Mouse (Mus musculus): ENCODE measurements around the gene Mrps14. TPM values are rescaled to one million over a fixed set of nuclear protein-coding genes. Genes with fewer than 3 reads are reported as not detected.

The Mrps14 gene
- polyA plus RNA-seq (2015; fragmentation: Nextera tagmentation; extraction: Ambion mirVana) = 256 and 261 TPM in 2 replicates

GRCm38 (mm10) chr1:160194529-160195336 lies at the start of gene Mrps14:
Gene Mrps14, plus strand, starts transcription at chr1:160195215.
- Histone ChIP-seq H3K27me3 (no peaks in the 10 kb centered on the region), H3K9ac (peak within 1 kb of the TSS; percentile 81), H3K4me1 (replicated peaks) (peaks cover 19% of the 10 kb centered on the region), H3K9me3 (replicated peaks) (no peaks in the 10 kb centered on the region), H3K27ac (peak within 1 kb of the TSS; percentile 72), H3K4me2 (peak within 1 kb of the TSS; percentile 72), H3K36me3 (peaks cover 20% of the 10 kb centered on the region), H3K4me3 (replicated peaks) (peak within 1 kb of the TSS; percentile 79)
- peak; percentile 99 for ATAC-seq (ENCODE audit: low read depth)
- 8% methylated on average over 31 of the region's 31 CpGs for WGBS (ENCODE audit: insufficient replicate concordance)
- peak; percentile 98 for DNase-seq

GRCm38 (mm10) chr1:160145606-160146005 lies 49.4 kb upstream of the Mrps14 start:
- no peak overlapping the region for H3K9ac ChIP-seq
- no peaks in the 10 kb centered on the region for H3K36me3 ChIP-seq
- H3K27ac ChIP-seq = no peak overlapping the region
- ATAC-seq (ENCODE audit: low read depth) (no peak), DNase-seq (no peak)
- H3K27me3 ChIP-seq = no peaks in the 10 kb centered on the region
- no peaks in the 10 kb centered on the region for H3K9me3 ChIP-seq (replicated peaks)
- H3K4me2 ChIP-seq = no peak overlapping the region
- WGBS (ENCODE audit: insufficient replicate concordance) = 60% methylated on average over 3 of the region's 3 CpGs
- no peak overlapping the region for H3K4me3 ChIP-seq (replicated peaks)
- H3K4me1 ChIP-seq (replicated peaks) = no peaks in the 10 kb centered on the region

GRCm38 (mm10) chr1:160147274-160147673 lies 47.7 kb upstream of the Mrps14 start:
- Histone ChIP-seq H3K4me1 (replicated peaks) (no peaks in the 10 kb centered on the region), H3K9ac (no peak overlapping the region), H3K4me3 (replicated peaks) (no peak overlapping the region), H3K27ac (no peak overlapping the region), H3K9me3 (replicated peaks) (no peaks in the 10 kb centered on the region), H3K36me3 (no peaks in the 10 kb centered on the region), H3K27me3 (no peaks in the 10 kb centered on the region), H3K4me2 (no peak overlapping the region)
- WGBS (ENCODE audit: insufficient replicate concordance) = 63% methylated on average over 7 of the region's 7 CpGs
- DNase-seq (no peak), ATAC-seq (ENCODE audit: low read depth) (no peak)

- WGBS (ENCODE audit: insufficient replicate concordance) = 56% methylated on average over 11 of the region's 11 CpGs
- Histone ChIP-seq H3K4me3 (replicated peaks) (no peak overlapping the region), H3K27me3 (no peaks in the 10 kb centered on the region), H3K36me3 (no peaks in the 10 kb centered on the region), H3K9me3 (replicated peaks) (no peaks in the 10 kb centered on the region), H3K4me2 (no peak overlapping the region), H3K4me1 (replicated peaks) (no peaks in the 10 kb centered on the region), H3K9ac (no peak overlapping the region), H3K27ac (no peak overlapping the region)
- DNase-seq (no peak), ATAC-seq (ENCODE audit: low read depth) (no peak)
Observed at GRCm38 (mm10) chr1:160149291-160149906, 45.6 kb upstream of the Mrps14 start.

- Histone ChIP-seq H3K4me1 (replicated peaks) (no peaks in the 10 kb centered on the region), H3K9me3 (replicated peaks) (no peaks in the 10 kb centered on the region), H3K36me3 (no peaks in the 10 kb centered on the region), H3K4me3 (replicated peaks) (no peak overlapping the region), H3K9ac (no peak overlapping the region), H3K27me3 (no peaks in the 10 kb centered on the region), H3K27ac (no peak overlapping the region), H3K4me2 (no peak overlapping the region)
- WGBS (ENCODE audit: insufficient replicate concordance) = 37% methylated on average over 3 of the region's 3 CpGs
- ATAC-seq (ENCODE audit: low read depth) = no peak
- DNase-seq = no peak
Observed at GRCm38 (mm10) chr1:160150726-160151125, 44.3 kb upstream of the Mrps14 start.

- Histone ChIP-seq H3K27me3 (no peaks in the 10 kb centered on the region), H3K4me2 (no peak within 1 kb of the TSS), H3K36me3 (no peaks in the 10 kb centered on the region), H3K4me3 (replicated peaks) (no peak within 1 kb of the TSS), H3K27ac (no peak within 1 kb of the TSS), H3K9me3 (replicated peaks) (no peaks in the 10 kb centered on the region), H3K9ac (no peak within 1 kb of the TSS), H3K4me1 (replicated peaks) (no peaks in the 10 kb centered on the region)
- ATAC-seq (ENCODE audit: low read depth) (no peak), DNase-seq (no peak)
- 48% methylated on average over 8 of the region's 8 CpGs for WGBS (ENCODE audit: insufficient replicate concordance)
Observed at GRCm38 (mm10) chr1:160153480-160153879, 41.5 kb upstream of the Mrps14 start, which contains the start of gene Tnn. Gene Tnn, minus strand, starts transcription at chr1:160153580.

GRCm38 (mm10) chr1:160158190-160158589 lies 36.8 kb upstream of the Mrps14 start:
- H3K9me3 ChIP-seq (replicated peaks) = no peaks in the 10 kb centered on the region
- no peaks in the 10 kb centered on the region for H3K36me3 ChIP-seq
- no peaks in the 10 kb centered on the region for H3K27me3 ChIP-seq
- H3K27ac ChIP-seq = no peak overlapping the region
- H3K4me2 ChIP-seq = no peak overlapping the region
- no peaks in the 10 kb centered on the region for H3K4me1 ChIP-seq (replicated peaks)
- ATAC-seq (ENCODE audit: low read depth) (no peak), DNase-seq (no peak)
- H3K9ac ChIP-seq = no peak overlapping the region
- 66% methylated on average over 2 of the region's 2 CpGs for WGBS (ENCODE audit: insufficient replicate concordance)
- no peak overlapping the region for H3K4me3 ChIP-seq (replicated peaks)

GRCm38 (mm10) chr1:160166600-160166999 lies 28.4 kb upstream of the Mrps14 start:
- H3K4me3 ChIP-seq (replicated peaks) = no peak overlapping the region
- ATAC-seq (ENCODE audit: low read depth) = no peak
- no peak overlapping the region for H3K27ac ChIP-seq
- H3K4me2 ChIP-seq = no peak overlapping the region
- H3K36me3 ChIP-seq = no peaks in the 10 kb centered on the region
- DNase-seq = no peak
- 59% methylated on average over 3 of the region's 5 CpGs for WGBS (ENCODE audit: insufficient replicate concordance)
- no peaks in the 10 kb centered on the region for H3K4me1 ChIP-seq (replicated peaks)
- H3K9me3 ChIP-seq (replicated peaks) = no peaks in the 10 kb centered on the region
- H3K9ac ChIP-seq = no peak overlapping the region
- no peaks in the 10 kb centered on the region for H3K27me3 ChIP-seq

GRCm38 (mm10) chr1:160176903-160177302 lies 18.1 kb upstream of the Mrps14 start:
- no peaks in the 10 kb centered on the region for H3K9me3 ChIP-seq (replicated peaks)
- DNase-seq (no peak), ATAC-seq (ENCODE audit: low read depth) (no peak)
- H3K36me3 ChIP-seq = no peaks in the 10 kb centered on the region
- no peaks in the 10 kb centered on the region for H3K27me3 ChIP-seq
- no peak overlapping the region for H3K27ac ChIP-seq
- H3K4me2 ChIP-seq = no peak overlapping the region
- no peak overlapping the region for H3K4me3 ChIP-seq (replicated peaks)
- H3K4me1 ChIP-seq (replicated peaks) = no peaks in the 10 kb centered on the region
- 72% methylated on average over 8 of the region's 8 CpGs for WGBS (ENCODE audit: insufficient replicate concordance)
- H3K9ac ChIP-seq = no peak overlapping the region

GRCm38 (mm10) chr1:160181216-160181615 lies 13.8 kb upstream of the Mrps14 start:
- H3K4me1 ChIP-seq (replicated peaks) = no peaks in the 10 kb centered on the region
- ATAC-seq (ENCODE audit: low read depth) (no peak), DNase-seq (no peak)
- no peaks in the 10 kb centered on the region for H3K36me3 ChIP-seq
- no peak overlapping the region for H3K4me3 ChIP-seq (replicated peaks)
- 35% methylated on average over 4 of the region's 4 CpGs for WGBS (ENCODE audit: insufficient replicate concordance)
- H3K27me3 ChIP-seq = no peaks in the 10 kb centered on the region
- H3K27ac ChIP-seq = no peak overlapping the region
- H3K9me3 ChIP-seq (replicated peaks) = no peaks in the 10 kb centered on the region
- H3K4me2 ChIP-seq = no peak overlapping the region
- no peak overlapping the region for H3K9ac ChIP-seq

- no peak for ATAC-seq (ENCODE audit: low read depth)
- no peaks in the 10 kb centered on the region for H3K36me3 ChIP-seq
- H3K4me2 ChIP-seq = no peak overlapping the region
- no peak overlapping the region for H3K4me3 ChIP-seq (replicated peaks)
- H3K27ac ChIP-seq = no peak overlapping the region
- H3K9ac ChIP-seq = no peak overlapping the region
- 27% methylated on average over 5 of the region's 5 CpGs for WGBS (ENCODE audit: insufficient replicate concordance)
- H3K4me1 ChIP-seq (replicated peaks) = no peaks in the 10 kb centered on the region
- no peaks in the 10 kb centered on the region for H3K9me3 ChIP-seq (replicated peaks)
- H3K27me3 ChIP-seq = no peaks in the 10 kb centered on the region
- no peak for DNase-seq
Observed at GRCm38 (mm10) chr1:160184506-160184905, 10.5 kb upstream of the Mrps14 start.

GRCm38 (mm10) chr1:160195337-160195663 lies 285 bp downstream of the Mrps14 start:
- 0% methylated on average over 13 of the region's 13 CpGs for WGBS (ENCODE audit: insufficient replicate concordance)
- Histone ChIP-seq H3K4me1 (replicated peaks) (peaks cover 19% of the 10 kb centered on the region), H3K27me3 (no peaks in the 10 kb centered on the region), H3K27ac (peak overlapping the region; percentile 72), H3K9ac (peak overlapping the region; percentile 81), H3K9me3 (replicated peaks) (no peaks in the 10 kb centered on the region), H3K36me3 (peaks cover 23% of the 10 kb centered on the region), H3K4me2 (peak overlapping the region; percentile 72), H3K4me3 (replicated peaks) (peak overlapping the region; percentile 79)
- ATAC-seq (ENCODE audit: low read depth) (peak; percentile 53), DNase-seq (no peak)
